Mouse (Mus musculus) G1E (cell line): ENCODE results near the gene Kif3c.

ENCODE experiments used
- CTCF ChIP-seq: IDR thresholded peaks from 2 replicates; pipeline ENCODE4 v1.5.1; 2012; ENCODE audit warnings: low read depth, low read length, inconsistent platforms, mixed read lengths
- GATA1 ChIP-seq: IDR thresholded peaks from 2 replicates; pipeline ENCODE4 v1.6.1; 2012; ENCODE audit warnings: borderline replicate concordance, low read length, inconsistent platforms, mixed read lengths
- POLR2AphosphoS5 ChIP-seq: IDR thresholded peaks from 2 replicates; pipeline ENCODE4 v1.6.1; 2012; ENCODE audit warnings: low read depth, low read length, inconsistent platforms; ENCODE audit not compliant: insufficient replicate concordance

DNA sequence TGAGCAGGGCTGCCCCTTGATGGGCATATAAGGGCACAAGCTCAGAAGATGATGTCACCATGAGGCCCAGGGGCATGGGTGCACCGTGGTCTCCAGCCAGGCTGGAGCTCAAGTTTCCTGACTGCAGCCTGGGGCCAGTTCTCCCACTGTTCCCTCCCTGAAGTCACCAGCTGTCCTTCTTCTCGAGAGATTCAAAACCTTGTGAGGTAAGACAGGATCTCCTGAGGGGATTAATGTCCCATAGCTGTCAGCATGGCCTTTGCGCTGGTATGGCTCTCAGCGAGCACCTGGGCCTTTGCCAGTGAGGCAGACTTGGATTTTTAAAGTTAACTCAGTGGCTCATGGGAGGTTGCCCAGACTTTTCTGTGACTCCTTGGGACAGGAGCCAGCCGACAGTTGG lies 14.8 kb upstream of the Kif3c start:
- no peak for TF ChIP-seq CTCF
- TF ChIP-seq POLR2AphosphoS5, result no peak
- no peak for TF ChIP-seq GATA1
